Mouse (Mus musculus): ENCODE results near the gene Gm10645.

Gene Gm10645

DNA sequence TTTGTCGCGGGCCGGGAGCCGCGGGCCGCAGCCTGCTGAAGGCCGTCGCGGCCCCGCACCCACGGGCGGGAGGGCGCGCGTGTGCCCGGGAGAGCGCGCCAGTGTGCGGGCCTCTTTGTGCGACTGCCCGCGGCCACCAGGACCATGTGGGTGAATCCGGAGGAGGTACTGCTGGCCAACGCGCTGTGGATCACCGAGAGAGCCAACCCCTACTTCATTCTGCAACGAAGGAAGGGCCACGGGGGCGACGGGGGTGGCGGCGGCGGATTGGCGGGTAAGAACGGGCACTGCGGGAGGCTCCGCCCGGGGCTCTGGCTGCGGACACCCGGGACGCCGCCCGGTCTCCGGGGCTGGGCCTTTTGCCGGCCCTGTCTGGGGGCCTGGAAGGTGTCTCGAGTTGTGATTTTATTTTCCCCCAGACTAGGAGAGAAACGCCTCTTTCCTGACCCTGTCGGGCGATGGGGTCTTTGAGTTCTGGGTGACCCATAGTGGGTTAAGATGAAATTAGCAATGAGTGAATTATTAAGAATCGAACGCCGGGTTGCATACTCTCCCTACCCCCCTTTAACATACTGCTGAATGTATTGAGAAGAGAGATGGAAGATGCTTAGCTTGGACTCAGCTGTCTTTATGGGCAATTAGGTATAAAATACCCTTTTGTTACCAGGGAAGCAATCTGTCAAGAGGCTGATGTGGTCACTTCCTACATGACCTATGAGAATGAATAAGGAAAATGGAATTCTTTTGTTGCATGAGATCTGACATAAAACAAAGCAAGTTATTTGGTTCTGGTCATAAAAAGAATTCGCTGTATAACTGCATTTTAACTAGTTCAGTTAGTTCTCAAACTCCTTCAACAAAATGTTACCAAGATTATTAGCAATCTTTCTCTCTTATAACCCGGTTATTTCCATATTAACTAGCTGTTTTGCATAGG is at the start of gene Gm10645:
Gene Gm10645 (minus strand): TSS at position 240 of the 937 bp plus-strand sequence.
- no peak for DNase-seq (ENCODE audit: low read depth, low spot score)

DNA sequence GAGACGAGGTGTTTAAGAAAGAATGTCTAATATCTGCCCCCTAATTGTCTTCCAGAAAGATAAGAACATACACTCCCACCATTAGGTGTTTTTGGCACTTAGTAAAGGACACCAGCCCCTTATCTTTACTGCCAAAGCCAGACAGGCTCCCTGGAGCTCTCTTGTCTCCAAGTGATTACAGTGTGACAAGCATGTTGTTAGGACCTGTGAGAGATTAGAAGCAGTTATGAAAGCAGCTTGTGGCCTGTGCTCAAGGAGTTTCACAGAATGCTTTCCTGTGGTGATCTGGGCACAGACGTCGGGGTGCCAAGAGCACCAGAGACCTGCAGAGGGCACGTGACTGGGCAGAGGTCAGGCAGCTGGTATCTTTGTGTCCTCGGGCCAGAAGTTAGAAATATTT is 49.1 kb upstream of the Gm10645 start:
- DNase-seq (ENCODE audit: low read depth, low spot score) = no peak

DNA sequence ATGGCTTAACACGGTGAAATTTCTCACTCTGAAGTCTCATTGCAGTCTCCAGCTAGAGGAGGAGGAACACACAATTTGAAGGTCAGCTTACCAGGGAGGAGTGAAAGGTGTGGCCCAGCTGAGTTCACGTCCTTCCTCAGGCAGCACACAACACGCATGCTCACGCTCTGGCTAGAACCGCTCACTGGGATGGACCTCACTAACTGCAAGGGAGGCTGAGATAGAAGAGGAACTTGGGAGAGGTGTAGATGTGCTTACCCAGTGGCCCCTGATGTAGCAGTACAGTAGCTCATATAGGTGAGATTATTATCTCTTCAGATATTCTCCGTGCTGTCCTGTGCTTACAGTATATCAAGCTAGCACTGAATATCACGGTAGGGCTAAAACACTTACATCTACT is 44.7 kb upstream of the Gm10645 start:
- no peak for DNase-seq (ENCODE audit: low read depth, low spot score)

DNA sequence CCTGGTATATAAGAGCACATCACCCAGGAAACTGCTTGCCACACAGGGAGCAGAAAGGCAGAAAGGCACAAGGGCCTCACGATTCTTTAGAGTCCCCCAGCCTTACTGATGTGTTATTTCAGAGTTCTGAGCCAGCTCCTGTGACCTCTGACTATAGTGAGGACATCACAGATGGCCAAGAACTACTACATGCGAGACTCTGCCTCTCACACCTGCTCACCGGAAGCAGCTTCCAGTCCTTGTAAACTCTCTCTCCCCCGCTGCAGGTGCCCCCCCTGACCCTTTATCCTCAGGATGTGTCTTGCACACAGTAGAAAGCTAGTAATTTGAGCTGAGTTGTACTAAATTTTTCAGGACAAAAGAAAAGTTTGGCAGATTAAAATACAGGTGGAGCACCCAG is 43.6 kb upstream of the Gm10645 start:
- no peak for DNase-seq (ENCODE audit: low read depth, low spot score)

DNA sequence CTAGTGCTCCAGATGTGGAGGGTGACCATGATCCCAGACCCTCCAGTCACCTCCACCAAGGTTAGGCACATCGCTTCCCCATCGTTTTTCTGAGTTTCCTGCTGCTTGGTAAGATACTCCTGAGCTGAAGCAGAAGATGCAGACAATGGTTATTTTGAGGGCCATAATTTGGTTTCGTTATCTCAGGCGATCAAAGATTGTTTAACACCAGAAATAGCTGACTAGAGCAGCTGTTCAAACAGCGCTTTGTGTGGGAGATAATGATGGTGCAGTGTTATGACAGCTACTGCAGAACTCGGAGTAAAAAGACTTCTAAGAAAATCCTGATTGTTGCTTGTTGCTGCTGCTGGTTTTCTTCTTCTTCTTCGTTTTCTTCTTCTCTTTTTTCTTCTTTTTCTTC is 39.9 kb upstream of the Gm10645 start:
- no peak for DNase-seq (ENCODE audit: low read depth, low spot score)

DNA sequence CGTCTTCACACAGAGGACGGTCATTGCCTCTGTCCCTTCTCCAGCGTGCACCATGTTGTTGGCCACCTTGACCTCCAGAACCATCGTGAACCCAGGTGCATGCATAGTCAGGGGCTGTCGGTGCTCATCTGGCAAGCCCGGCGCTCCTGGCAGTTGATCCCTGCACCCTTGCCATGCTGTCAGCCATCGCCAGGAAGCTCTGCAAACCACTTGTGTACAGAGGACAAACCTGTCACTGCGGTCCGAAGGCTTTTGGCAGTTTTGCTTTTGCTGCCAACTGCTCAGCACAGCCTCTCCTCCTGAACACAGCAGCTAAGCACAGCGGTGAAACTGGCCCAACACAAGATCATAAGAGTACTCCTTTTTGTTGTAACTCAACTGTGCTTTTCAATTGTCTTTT is 37.0 kb upstream of the Gm10645 start:
- DNase-seq (ENCODE audit: low read depth, low spot score) = no peak

DNA sequence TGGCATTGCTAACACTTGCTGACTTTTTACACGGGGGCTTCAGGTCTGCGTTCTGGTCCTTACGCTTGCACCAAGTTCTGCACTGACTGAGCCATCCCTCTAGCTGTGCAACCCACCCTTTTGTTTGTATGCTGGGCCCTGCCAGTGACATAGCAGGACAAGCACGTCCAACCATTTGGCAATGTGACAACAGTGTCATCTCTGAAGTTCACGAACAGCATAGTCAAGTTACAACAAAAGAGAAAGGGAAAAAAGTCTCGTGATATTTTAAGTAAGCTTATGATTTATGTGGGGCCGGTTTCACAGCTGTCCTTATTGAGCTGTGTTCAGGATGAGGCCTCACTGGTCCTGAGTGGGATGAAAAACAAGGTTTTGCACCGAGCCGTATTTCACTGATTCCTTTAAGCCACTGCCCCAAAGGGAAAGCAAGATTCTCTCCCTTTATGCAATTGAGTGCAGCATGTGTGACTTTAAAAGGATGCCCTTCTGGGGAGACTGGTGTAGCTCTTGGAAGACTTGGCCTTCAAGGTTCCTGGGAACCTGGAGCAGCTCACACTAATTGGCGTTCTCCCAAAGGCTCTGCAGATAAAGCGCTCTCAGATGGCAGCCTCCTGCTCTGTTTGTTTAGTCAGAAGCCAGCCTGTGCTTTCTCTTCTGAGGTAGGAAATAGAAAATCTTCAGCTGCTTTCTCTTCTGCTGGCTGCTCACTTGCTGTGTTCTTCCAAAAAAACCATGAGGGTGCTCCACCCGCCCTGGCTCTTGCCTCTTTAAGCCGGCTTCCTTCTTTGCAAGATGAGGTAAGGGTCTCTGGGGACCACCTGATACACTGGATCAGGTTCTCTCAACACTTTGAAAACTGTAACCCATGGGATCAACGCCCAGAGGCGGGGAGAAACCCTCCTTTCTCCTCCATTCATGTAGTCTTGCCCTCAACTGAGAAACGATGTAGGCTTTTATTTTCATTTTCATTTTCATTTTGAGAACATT is 34.5 kb upstream of the Gm10645 start:
- no peak for DNase-seq (ENCODE audit: low read depth, low spot score)

DNA sequence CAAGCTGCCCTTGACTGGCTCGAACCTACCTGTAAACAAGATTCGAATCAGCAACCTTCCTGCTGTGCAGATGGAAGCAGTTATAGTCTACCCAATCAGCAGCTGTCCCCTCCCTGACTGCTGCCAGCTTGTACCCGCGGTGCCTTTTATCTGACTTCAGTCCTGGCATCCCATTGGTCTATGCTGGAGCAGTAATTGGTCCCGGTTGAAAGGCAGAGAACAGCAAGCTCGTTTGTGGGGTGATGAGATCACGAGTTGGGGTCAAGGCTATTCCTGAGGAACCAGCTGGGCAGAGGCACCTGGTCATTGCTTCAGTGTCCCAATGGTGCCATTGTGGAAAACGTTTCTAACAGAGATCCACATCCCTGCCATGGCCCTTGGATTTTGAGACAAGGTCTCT is 33.7 kb upstream of the Gm10645 start:
- DNase-seq (ENCODE audit: low read depth, low spot score) = no peak

DNA sequence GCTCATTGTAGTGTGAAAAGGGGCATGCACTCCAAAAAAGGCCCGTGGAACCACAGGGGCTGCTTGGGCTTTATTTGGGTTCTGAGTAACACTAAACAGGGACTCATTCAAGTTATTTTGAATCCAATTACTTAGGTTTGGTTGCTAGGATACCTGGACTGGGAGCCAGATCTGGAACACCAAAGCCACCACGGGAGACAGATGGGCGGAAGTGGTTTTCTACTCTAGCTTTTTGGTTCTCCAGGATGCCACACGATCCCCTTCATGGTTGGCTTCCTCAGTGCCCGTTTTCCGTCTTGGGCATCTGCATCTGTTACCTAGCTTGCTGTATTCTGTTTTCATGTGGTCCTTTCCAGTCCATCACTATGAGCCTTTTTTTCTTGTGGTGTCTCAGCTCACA is 30.1 kb upstream of the Gm10645 start:
- DNase-seq (ENCODE audit: low read depth, low spot score) = no peak

DNA sequence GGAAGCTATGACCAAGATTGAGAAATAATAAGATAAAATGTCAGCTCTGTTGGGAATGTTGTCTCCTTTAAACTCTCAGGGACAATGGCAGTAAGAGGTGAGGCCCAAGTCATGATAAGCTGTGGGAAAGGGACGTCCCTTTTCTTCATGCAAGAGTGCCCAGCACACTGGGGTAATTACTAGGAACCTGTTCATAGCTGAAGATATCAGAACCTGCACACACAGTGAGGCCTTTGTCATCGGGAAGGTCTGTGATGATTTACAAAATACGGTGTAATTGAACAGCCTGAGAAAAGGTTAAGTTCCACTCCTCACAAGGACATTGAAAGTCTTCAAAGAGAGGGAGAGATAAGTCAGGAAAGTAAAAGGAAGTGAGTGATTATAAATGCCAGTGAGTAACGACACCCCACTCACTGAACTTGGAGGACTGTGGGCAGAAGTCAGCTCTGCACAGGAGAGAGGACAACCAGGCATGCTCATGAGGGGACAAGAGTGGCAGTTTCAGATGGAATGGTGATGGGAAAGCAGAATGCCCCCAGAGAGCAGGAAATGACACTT is 23.6 kb upstream of the Gm10645 start:
- DNase-seq (ENCODE audit: low read depth, low spot score) = no peak

DNA sequence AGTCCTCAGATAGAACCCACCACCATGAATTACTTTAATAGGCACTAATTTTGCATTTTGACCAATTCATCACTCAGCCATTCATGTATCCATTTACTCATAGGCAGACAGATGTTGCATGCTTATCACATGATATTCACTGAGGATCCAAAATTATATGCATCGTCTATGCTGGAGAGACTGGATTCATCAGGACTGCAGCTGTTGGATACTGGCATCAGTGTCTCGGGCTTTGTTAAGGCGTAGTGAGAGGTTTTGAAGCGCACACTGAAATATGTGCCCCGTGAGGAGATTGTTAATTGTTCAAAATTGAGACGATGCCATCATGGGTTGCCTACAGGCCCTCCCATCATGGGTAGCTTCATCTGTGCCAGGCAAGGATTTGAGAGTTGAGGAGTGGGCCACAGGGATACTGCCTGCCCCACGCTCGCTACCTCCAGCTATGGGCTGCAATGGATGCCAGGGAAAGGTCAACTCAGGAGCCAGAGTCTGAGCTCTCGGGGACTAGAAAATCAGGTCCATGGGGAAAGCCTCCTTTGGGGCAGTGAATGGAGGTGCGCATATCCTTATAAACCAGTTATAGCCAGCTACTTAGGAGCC is 21.5 kb upstream of the Gm10645 start:
- DNase-seq (ENCODE audit: low read depth, low spot score) = no peak

DNA sequence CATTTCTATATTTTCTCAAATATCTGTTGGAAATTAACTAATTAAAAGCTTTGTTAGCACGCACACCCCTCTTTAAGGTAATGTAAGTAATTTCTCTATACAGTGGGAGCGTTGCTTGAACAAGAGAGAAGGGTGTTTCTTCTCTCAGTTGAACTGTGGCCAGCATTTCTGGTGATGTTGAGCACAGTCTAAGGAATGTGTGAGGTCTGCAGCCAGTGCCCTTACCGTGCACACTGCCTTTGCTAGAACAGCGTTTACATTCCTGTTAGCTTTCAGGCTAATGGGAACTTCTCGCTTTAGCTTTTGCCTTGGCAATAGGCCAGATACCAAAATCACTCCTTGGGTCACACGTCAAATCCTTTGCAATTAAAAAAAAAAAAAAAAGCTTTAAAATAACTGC is 20.4 kb upstream of the Gm10645 start:
- no peak for DNase-seq (ENCODE audit: low read depth, low spot score)

DNA sequence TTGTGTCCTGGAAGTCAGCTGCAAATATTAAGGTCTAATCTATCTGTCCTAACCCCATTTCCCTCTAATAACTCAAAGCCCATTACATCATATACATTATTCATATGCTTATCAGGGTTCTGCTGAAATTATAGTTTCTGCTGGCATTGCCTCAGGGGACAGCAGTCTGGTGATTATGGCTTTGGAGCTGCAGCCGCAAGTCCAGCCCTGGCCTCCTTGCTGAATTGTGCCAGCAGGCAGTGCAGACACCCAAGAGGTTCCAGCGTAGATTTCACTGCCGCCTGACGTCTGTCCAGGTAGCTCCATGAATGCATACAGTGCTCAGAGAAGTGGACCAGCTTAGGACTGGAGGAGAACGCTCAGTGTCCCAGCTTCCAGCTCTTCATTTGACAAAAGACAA is 16.8 kb upstream of the Gm10645 start:
- no peak for DNase-seq (ENCODE audit: low read depth, low spot score)

DNA sequence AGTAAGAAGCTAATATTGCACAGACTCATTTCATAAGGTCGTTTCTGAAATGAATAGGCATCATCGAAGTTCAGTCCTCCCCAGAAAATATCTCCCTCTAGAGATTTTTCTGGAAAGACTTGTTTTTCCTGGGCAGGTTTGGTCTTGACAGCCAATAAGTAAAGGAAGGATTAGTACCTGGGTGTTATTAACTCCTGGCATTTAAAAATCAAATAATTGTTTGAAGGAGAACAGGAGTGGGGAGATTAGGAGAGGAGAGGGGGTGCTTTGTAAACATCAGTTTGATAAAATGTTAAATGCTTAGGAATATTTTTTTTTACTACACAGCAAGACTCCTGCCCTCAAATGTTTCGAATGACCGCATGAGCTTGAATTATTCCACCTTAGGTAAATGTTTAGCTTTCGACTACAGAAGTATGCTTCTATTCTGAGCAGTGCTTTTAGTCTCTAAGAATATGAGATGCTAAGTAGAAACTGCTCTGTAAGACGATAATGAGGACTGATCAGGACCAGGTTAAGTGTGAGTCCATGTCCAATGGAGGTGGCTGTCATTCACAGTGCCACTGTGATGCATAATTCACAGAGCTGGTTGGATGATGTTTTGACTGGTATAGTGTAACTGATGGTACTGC is 16.0 kb upstream of the Gm10645 start:
- no peak for DNase-seq (ENCODE audit: low read depth, low spot score)

DNA sequence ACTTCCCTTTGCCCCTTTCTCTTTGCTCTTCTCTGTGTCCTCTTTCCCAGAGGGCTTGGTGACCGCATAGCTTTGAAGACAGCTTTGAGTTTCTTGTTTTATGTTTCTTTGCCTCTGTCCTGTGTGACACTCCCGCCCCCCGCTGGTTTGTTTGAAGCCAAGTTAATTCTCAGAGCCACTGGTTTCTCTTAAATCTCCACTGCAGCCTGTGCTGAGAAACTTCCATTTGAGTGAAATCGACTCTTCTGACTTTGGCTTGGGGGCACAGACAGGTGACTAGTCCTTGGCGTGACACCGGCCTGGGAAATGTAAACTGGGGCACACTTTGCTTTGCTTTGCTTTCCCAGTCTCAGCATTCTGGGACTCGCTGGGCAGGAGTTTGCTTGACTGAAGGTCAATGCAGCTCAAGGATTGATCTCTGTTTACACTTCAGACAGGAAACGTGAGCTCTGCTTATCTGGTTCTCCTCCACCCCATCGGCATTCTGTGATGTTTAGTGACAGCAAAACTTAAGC is 12.3 kb upstream of the Gm10645 start:
- DNase-seq (ENCODE audit: low read depth, low spot score) = no peak

DNA sequence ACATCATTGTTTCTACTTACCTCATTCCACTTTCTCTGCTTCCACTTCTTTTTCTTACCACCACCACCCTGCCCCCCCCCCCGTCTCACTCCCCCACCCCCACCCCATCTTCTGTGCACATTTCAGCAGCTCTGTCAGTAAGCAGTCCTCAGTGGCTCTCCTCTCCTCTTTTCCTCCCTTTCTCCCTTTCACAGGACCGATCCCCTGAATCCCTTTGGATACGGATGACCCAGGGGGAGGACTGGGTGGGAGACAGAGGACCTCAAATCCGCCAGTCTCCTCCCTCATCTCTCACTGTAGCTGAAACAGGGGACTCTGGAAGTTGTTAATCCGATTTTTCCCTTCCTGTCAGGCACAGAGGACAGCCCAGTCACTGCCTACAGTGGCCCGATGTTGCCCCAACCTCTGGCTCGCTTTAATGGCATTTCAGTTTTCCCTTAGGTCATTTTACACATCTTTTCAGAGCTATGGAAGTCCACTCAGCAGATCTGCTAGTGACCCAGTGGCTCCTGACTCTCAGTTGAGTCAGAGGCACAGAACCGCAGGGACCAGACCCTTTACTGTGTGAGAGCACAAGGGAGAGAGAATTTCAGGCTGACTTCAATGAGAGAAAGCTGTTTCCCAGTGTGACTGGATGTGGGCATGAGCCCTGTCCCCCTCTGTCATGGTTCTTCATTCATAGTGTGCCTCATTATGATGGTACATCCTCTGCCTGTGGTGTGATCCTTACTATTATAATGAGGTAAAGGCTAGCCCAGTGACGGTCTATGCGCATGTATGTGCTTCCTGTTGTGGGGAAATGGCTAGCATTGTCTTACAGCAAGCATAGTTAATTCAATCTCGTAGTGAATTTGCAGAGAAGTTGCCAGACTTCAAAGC is 11.6 kb upstream of the Gm10645 start:
- no peak for DNase-seq (ENCODE audit: low read depth, low spot score)

DNA sequence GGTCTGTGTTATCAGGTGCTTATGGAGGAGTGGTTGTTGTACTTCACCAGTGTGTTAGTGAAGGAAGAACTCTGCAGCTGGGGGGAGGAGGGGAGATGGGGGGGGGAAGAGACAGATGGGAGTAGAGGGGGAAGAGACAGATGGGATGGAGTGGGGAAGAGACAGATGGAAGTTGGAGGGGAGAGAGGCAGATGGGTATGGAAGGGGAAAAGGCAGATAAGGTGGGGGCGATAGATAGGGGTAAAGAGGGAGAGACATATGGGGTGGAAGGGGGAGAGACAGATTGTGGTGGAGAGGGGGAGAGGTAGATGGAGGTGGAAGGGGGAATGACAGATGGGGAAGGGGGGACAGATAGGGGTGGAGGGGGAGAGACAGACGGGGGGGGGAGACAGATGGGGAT is 10.8 kb upstream of the Gm10645 start:
- DNase-seq (ENCODE audit: low read depth, low spot score) = no peak

DNA sequence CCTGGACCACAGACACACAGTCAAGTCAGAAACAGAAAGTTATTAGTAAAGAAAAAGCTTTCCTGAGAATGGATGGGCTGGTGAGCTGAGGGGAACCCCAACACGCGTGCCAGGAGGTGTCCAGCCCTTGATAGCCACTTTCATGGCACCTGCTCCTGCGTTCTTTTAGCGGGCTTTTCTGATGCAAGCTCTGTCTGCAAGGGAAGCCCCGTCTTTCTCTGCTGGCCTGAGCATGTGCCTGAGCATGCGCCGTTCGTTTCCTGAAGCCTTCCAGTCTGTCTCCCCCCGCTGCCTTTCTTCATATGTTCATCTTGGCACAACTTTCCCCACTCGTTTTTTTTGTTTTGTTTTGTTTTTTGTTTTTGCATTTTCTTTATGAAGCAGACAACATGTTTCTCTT is 9.7 kb upstream of the Gm10645 start:
- DNase-seq (ENCODE audit: low read depth, low spot score) = no peak

DNA sequence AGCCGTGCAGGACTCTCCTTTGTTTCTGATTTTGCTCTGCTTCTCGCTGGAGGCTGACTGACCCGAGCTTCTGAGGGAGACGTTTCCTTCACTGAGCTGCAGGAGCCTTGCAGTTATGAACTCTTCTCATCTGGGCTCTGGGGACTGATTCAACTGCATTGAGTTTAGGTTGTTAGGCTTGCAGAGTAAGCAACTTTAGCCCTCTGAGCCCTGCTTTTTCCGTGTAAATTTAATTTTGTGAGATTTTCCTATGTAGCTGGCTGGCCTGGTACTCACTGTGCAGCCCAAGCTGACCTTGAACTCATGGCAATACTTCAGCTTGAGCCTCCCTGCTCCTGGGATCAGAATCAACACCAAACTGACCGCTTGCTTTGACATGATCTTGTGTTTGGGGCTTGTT is 4.9 kb upstream of the Gm10645 start:
- no peak for DNase-seq (ENCODE audit: low read depth, low spot score)

DNA sequence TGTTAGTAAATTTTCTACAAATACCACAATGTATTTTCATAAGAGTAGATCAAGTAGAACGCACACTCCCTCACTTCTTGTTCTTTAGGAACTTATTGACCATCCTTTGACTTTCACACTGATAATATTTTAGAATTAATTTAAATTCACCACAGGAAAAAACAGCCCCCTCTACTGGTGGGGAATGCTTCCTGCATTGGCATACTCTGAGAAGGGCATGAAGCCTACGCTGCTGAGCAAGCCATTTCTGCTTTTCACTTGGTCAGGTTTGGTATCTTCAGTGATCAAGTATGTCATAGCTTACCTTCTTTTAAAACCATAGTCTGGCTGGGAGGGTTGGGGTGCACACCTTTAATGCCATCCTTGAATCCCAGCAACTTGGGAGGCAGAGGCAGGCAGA is 3.7 kb upstream of the Gm10645 start:
- no peak for DNase-seq (ENCODE audit: low read depth, low spot score)
